Mouse (Mus musculus): ENCODE results near the gene Ttc9c.

DNA sequence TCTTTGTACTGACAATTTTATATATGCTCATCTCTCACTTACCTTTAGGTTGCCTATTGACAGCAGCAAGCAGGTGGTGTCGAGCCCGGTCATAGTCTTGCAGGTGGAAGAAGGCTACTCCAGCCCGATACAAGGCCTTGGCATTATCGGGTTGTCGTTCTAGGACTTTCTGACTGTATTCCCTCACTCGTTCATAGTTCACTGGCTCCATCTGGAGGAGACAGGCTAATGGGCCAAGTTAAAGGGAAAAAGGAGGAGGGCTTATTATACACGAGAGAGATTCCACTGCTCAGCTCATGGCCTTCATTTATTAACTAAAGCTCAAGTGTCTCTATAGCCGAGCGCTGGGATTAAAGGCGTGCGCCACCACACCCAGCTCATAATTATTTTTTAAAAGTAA lies 3.3 kb downstream of the Ttc9c start:
- no peak for TF ChIP-seq POLR2A (IDR thresholded peaks at IDR 0.05; ENCODE audit: low read depth, low read length)
- no peak for TF ChIP-seq CTCF (IDR thresholded peaks at IDR 0.05; ENCODE audit: extremely low read depth, insufficient read depth, insufficient read length, insufficient replicate concordance)

All from spleen, adult 2 months (tissue).